Mouse (Mus musculus): ENCODE results near the gene Rora. TPM values are rescaled to one million over a fixed set of nuclear protein-coding genes. Genes with fewer than 3 reads are reported as not detected.

Gene Rora
- polyA plus RNA-seq, 1 experiment = 0.06 TPM

DNA sequence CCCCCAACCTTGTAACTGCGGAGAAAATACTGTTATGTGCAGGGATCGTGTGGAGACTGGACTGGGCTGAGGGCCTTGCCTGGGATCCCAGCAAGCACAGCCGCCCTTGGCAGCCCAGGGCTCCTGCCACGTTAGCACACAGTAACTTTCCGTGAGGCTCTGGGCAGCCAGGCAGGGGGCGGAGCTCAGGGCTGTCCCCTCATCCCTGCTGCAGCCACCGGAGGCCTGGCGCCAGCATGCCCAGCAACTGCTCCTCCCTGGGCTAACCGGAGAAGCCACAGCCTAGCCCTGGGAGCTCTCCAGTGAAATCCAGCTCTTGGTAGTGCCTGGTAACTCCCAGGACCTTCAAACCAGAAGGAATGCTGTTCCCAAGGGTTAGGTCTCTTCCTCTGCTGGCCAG lies 605.8 kb downstream of the Rora start:
- no peaks in the 10 kb centered on the region for H3K79me2 ChIP-seq (ENCODE audit: control insufficient read depth, insufficient read depth)
- H3K27me3 ChIP-seq (ENCODE audit: control insufficient read depth, insufficient read depth, insufficient read length) = no peaks in the 10 kb centered on the region
- no peaks in the 10 kb centered on the region for H3K79me3 ChIP-seq (ENCODE audit: low read depth)
- H3ac ChIP-seq (ENCODE audit: control insufficient read depth, insufficient read length, low read depth) = no peak overlapping the region
- no peak overlapping the region for H3K4me3 ChIP-seq (ENCODE audit: insufficient read depth, poor library complexity, severe bottlenecking)
- no peak for TF ChIP-seq MAX (IDR thresholded peaks at IDR 0.05)
- TF ChIP-seq MYOD1 (IDR thresholded peaks at IDR 0.05; ENCODE audit: control insufficient read depth, insufficient read length, low read depth) = no peak
- no peak for TF ChIP-seq FOSL1 (IDR thresholded peaks at IDR 0.05; ENCODE audit: insufficient read depth, low read length, poor library complexity, severe bottlenecking)
- no peak for TF ChIP-seq CEBPB (IDR thresholded peaks at IDR 0.05; ENCODE audit: low read depth)
- TF ChIP-seq CTCF (IDR thresholded peaks at IDR 0.05; ENCODE audit: control insufficient read depth, insufficient read depth, insufficient read length) = no peak
- no peak for TF ChIP-seq MYOG (IDR thresholded peaks at IDR 0.05; ENCODE audit: control insufficient read depth, extremely low read depth, insufficient read length)
- TF ChIP-seq USF1 (IDR thresholded peaks at IDR 0.05; ENCODE audit: low read depth) = no peak
- no peaks in the 10 kb centered on the region for H3K36me3 ChIP-seq (ENCODE audit: control insufficient read depth, insufficient read depth)

DNA sequence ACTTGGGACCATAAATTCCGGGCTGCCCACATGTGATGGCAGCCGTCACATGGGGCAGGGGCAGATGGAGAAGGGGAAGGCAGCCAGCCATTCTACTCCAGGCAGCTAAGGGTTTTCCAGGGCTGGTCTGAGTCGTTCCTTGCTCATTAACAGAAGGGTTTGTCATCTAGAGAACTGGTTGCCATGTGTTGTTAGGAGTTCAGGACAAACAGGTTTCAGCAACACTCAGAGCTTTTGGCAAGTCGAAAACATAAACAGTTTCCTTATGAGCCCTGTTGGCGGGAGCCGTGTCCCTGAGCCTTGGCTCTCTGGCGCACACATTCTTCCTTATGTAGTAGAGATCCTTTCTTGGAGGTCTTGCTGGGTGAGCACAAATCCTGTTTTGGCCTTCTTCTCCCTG lies 611.6 kb downstream of the Rora start:
- H3ac ChIP-seq (ENCODE audit: control insufficient read depth, insufficient read length, low read depth) = no peak overlapping the region

DNA sequence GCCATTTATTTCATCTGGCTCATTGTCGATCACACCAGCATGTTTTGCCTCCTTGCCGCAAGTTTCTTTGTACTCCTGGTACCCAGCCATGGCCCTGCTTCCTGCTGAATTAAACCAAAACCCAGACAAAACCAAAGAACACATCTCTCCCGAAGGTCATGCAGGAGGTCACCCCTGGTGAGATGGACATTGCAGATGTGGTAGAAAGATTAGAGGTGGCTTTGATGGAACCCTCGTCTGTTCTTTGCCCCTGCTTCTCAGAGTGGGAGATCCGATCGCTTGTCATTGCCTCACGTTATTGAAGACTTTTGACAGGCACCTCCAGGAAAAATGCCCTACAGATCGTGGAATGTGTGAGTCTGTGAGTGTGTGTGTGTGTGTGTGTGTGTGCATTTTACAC lies 616.8 kb downstream of the Rora start:
- H3K4me3 ChIP-seq (ENCODE audit: insufficient read depth, poor library complexity, severe bottlenecking) = no peak overlapping the region
- TF ChIP-seq USF1 (IDR thresholded peaks at IDR 0.05; ENCODE audit: low read depth) (no peak), MAX (IDR thresholded peaks at IDR 0.05) (no peak), CTCF (IDR thresholded peaks at IDR 0.05; ENCODE audit: control insufficient read depth, insufficient read depth, insufficient read length) (no peak), MYOG (IDR thresholded peaks at IDR 0.05; ENCODE audit: control insufficient read depth, extremely low read depth, insufficient read length) (no peak), FOSL1 (IDR thresholded peaks at IDR 0.05; ENCODE audit: insufficient read depth, low read length, poor library complexity, severe bottlenecking) (no peak), CEBPB (IDR thresholded peaks at IDR 0.05; ENCODE audit: low read depth) (no peak), MYOD1 (IDR thresholded peaks at IDR 0.05; ENCODE audit: control insufficient read depth, insufficient read length, low read depth) (no peak)
- no peaks in the 10 kb centered on the region for H3K79me2 ChIP-seq (ENCODE audit: control insufficient read depth, insufficient read depth)

More for the DNA sequence above, 611.6 kb downstream of the Rora start:
- Histone ChIP-seq H3K4me3 (ENCODE audit: insufficient read depth, poor library complexity, severe bottlenecking) (no peak overlapping the region), H3K79me2 (ENCODE audit: control insufficient read depth, insufficient read depth) (no peaks in the 10 kb centered on the region), H3K36me3 (ENCODE audit: control insufficient read depth, insufficient read depth) (no peaks in the 10 kb centered on the region), H3K27me3 (ENCODE audit: control insufficient read depth, insufficient read depth, insufficient read length) (peaks cover 3% of the 10 kb centered on the region), H3K79me3 (ENCODE audit: low read depth) (no peaks in the 10 kb centered on the region)
- no peak for TF ChIP-seq MYOD1 (IDR thresholded peaks at IDR 0.05; ENCODE audit: control insufficient read depth, insufficient read length, low read depth)
- TF ChIP-seq MAX (IDR thresholded peaks at IDR 0.05) = no peak
- no peak for TF ChIP-seq MYOG (IDR thresholded peaks at IDR 0.05; ENCODE audit: control insufficient read depth, extremely low read depth, insufficient read length)
- TF ChIP-seq FOSL1 (IDR thresholded peaks at IDR 0.05; ENCODE audit: insufficient read depth, low read length, poor library complexity, severe bottlenecking) = no peak
- no peak for TF ChIP-seq USF1 (IDR thresholded peaks at IDR 0.05; ENCODE audit: low read depth)
- TF ChIP-seq CEBPB (IDR thresholded peaks at IDR 0.05; ENCODE audit: low read depth) = no peak
- TF ChIP-seq CTCF (IDR thresholded peaks at IDR 0.05; ENCODE audit: control insufficient read depth, insufficient read depth, insufficient read length) = no peak

DNA sequence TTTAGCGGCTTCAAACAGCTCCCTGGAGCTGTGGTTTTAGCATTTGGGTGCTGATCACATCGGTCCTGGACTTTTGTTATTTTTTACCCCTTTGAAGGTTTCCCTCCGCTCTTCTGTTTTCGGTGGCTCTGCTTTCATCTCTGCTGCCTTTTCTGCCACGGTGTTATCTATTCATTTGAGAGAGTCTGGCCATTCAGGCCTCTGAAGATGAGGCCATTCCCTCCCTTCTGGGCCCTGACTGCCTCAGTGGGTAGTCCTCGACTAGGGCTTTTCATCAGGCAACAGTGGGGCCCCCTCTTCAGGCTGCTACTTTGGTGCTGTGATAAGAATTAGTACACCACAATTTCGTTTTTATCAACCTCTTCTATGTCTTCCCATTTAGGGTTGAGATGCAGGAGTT lies 617.3 kb downstream of the Rora start:
- H3ac ChIP-seq (ENCODE audit: control insufficient read depth, insufficient read length, low read depth) = no peak overlapping the region
- H3K79me3 ChIP-seq (ENCODE audit: low read depth) = no peaks in the 10 kb centered on the region
- TF ChIP-seq CEBPB (IDR thresholded peaks at IDR 0.05; ENCODE audit: low read depth) (no peak), MYOG (IDR thresholded peaks at IDR 0.05; ENCODE audit: control insufficient read depth, extremely low read depth, insufficient read length) (no peak), MAX (IDR thresholded peaks at IDR 0.05) (no peak), FOSL1 (IDR thresholded peaks at IDR 0.05; ENCODE audit: insufficient read depth, low read length, poor library complexity, severe bottlenecking) (no peak)
- no peaks in the 10 kb centered on the region for H3K36me3 ChIP-seq (ENCODE audit: control insufficient read depth, insufficient read depth)
- no peak overlapping the region for H3K4me3 ChIP-seq (ENCODE audit: insufficient read depth, poor library complexity, severe bottlenecking)
- H3K27me3 ChIP-seq (ENCODE audit: control insufficient read depth, insufficient read depth, insufficient read length) = peaks cover 9% of the 10 kb centered on the region
- H3K79me2 ChIP-seq (ENCODE audit: control insufficient read depth, insufficient read depth) = no peaks in the 10 kb centered on the region

More for the DNA sequence above, 616.8 kb downstream of the Rora start:
- H3K36me3 ChIP-seq (ENCODE audit: control insufficient read depth, insufficient read depth) = no peaks in the 10 kb centered on the region
- peaks cover 9% of the 10 kb centered on the region for H3K27me3 ChIP-seq (ENCODE audit: control insufficient read depth, insufficient read depth, insufficient read length)
- no peak overlapping the region for H3ac ChIP-seq (ENCODE audit: control insufficient read depth, insufficient read length, low read depth)
- H3K79me3 ChIP-seq (ENCODE audit: low read depth) = no peaks in the 10 kb centered on the region

DNA sequence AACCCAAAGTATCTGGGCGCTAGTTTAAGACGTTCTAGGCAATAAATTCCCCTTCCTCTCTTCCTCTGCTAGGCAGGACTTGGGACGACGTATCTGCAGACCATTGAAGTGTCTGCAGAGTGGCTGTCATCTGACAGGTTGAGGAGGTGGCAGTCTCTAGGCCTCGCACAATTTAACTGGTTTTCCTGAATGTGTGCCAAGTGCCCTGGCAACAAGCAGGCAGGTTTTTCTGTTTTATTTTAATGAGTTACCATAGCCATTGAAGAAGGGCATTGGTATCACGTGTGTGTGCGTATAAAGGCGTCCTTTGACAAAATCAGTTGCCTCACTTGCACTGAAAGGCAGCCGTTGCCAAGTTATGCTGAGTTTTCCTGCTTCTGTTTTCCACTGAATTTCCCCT lies 619.3 kb downstream of the Rora start:
- Histone ChIP-seq H3K79me2 (ENCODE audit: control insufficient read depth, insufficient read depth) (no peaks in the 10 kb centered on the region), H3ac (ENCODE audit: control insufficient read depth, insufficient read length, low read depth) (no peak overlapping the region), H3K4me3 (ENCODE audit: insufficient read depth, poor library complexity, severe bottlenecking) (no peak overlapping the region), H3K79me3 (ENCODE audit: low read depth) (no peaks in the 10 kb centered on the region), H3K27me3 (ENCODE audit: control insufficient read depth, insufficient read depth, insufficient read length) (peaks cover 9% of the 10 kb centered on the region), H3K36me3 (ENCODE audit: control insufficient read depth, insufficient read depth) (no peaks in the 10 kb centered on the region)
- TF ChIP-seq MYOG (IDR thresholded peaks at IDR 0.05; ENCODE audit: control insufficient read depth, extremely low read depth, insufficient read length) = no peak
- no peak for TF ChIP-seq CTCF (IDR thresholded peaks at IDR 0.05; ENCODE audit: control insufficient read depth, insufficient read depth, insufficient read length)
- no peak for TF ChIP-seq USF1 (IDR thresholded peaks at IDR 0.05; ENCODE audit: low read depth)
- no peak for TF ChIP-seq MAX (IDR thresholded peaks at IDR 0.05)
- TF ChIP-seq FOSL1 (IDR thresholded peaks at IDR 0.05; ENCODE audit: insufficient read depth, low read length, poor library complexity, severe bottlenecking) = no peak
- no peak for TF ChIP-seq MYOD1 (IDR thresholded peaks at IDR 0.05; ENCODE audit: control insufficient read depth, insufficient read length, low read depth)
- TF ChIP-seq CEBPB (IDR thresholded peaks at IDR 0.05; ENCODE audit: low read depth) = no peak
